Mouse (Mus musculus): ENCODE measurements around the gene Pdlim1.

Gene Pdlim1

GRCm38 (mm10) chr19:40271308-40271892, at the start of gene Pdlim1:
Pdlim1 (minus strand) TSS chr19:40271842.
- DNase-seq: peak; percentile 86

- DNase-seq: no peak
Observed at GRCm38 (mm10) chr19:40319199-40319598, 47.6 kb upstream of the Pdlim1 start.

DNA sequence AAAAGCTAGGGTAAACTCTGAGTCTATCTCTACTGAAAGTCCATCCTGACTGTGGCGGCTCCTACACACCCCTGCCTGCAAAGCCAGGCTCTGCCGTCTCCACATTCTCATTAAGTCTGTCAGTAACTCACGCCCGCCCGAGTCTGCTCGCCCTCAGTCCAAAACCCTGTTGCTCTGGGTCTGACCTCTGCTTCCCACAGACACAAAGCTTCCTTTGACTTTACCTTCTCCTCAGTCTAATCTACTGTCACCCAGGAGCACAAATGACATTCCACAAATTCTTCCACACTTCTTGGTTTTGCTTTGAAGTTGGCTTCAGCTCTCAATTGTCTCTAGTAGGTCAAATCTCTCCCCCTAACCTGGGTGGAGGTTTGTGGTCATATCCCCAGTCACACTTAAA, 46.9 kb upstream of the Pdlim1 start:
- no peak for DNase-seq

- DNase-seq: no peak
Observed at GRCm38 (mm10) chr19:40317001-40317400, 45.4 kb upstream of the Pdlim1 start.

GRCm38 (mm10) chr19:40314252-40314651, 42.6 kb upstream of the Pdlim1 start:
- DNase-seq: no peak

DNA sequence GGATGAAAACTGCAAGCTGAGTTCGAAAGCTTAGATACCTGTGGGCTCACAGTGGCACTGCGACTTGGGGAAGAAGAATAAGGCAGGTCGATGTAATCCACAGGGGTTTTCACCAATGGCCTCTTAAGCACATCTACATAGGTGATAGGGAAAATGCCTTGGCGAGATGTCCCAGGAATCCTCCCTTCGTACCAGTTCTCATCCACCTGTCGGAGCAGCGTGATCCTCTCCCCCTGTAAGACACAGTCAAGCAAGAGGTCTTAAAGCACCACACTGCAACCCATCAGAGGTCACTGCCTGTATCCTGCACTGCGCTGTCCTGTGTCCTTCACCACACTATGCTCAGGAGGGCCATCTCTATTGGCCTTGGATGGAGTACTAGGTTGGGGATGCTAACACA, 40.0 kb upstream of the Pdlim1 start:
- DNase-seq: no peak

DNA sequence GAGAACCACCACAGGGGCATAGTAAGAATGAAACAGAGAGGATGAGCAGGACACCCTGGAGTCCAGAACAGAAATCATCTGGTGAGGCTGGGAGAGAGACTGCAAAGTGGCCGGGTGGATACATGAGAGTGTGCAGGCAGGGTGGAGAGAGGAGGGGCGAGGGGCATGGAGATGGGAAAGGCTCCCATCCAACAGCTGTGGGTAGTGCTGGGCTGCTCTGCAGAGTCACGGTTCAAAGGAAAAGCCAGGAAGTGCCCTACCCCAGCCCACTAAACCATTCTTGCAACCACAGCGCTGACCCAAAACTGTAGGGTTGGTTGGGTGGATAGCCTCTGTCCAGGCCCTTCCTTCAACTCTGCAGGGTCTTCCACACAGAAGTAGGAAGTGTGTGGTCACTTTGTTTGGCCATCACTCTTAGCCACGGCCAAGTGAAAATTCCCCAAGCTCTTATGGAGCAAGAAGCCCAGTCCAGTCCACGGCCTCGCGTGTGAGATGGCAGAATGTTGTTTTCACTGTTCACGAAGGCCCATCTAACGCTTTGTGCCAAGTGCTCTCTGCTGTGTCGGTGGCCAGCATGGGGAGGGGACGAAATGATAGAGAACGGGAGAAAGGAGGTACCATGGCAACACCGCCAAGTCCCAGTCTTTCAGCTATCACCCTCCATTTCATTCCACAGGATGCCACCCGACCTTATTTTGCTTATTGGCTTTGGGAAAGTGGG, 38.9 kb upstream of the Pdlim1 start:
- no peak for DNase-seq

DNA sequence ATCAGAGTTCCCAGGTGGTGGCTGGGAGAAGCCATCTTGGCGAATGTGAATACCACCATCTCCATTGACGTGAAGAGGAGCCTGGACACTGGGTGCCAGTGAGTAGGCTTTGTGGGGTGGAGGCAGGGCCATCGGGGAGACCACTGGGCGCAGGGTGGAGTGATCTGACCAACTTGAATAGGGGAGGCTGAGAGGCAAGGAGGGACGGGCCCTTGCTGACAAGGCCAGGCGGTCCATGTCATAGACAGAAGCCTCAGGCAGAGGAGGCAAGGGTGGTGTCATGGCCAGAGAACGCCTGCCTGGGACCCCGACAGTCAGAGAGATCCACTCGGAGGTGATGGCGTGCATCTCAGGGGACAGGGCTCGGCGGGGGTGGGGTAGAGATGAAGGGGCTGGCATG, 38.3 kb upstream of the Pdlim1 start:
- DNase-seq: no peak

DNA sequence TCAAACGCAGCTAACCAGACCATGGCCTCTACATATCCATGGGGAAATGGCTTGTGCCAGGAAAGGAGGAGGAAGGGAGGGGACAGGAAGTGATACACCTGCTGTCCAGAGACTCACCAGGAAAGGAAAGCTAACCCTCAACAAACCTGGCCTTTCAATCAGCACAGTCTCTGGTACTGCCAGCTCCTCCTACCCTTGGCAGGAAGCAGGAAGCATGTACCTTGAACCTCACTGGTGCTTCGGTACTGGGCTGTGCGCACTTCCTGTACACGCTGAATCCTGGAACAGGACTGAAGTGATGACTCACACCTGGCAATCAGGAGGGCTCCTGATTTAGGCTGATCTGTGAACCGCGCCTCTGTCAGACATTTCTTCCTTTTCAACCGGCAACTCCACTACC, 35.9 kb upstream of the Pdlim1 start:
- no peak for DNase-seq

DNA sequence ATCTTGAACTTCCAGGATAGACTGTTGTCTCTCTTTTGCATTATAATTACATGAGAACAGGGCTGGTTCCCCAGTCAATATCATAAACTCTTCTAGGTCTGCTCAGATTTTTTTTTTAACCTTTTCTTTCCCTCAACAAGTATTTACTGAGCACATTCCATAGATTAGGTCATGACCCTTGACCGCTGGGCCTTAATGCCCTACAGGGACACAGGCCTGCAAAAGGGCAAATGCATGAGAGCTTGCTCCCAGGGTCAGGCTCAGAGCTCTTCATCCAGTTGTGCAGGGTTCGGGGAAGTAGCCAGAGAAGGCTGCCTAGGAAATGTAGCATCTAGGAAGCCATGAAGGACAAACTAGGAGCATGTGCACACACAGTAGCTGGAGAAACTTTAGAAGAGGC, 35.0 kb upstream of the Pdlim1 start:
- DNase-seq: no peak

DNA sequence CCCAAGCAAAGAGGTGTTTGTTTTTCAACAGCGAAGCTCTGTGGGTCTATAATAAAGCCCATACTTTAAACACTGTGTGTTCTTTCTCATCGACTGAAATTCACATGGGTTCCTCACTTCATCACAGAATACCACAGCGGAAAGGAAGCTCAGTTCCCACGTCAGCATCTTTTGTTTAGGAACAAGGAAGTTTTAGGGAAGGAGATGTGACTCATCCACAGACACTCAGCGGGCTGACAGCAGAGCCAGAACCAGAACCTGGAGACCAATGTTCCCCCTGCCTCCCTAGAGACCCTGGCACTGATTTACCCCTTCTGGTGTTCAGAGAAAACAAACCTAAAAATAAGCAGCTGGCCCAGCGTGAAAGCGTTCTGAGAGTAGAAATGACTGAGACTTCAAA, 33.8 kb upstream of the Pdlim1 start:
- DNase-seq: no peak

DNA sequence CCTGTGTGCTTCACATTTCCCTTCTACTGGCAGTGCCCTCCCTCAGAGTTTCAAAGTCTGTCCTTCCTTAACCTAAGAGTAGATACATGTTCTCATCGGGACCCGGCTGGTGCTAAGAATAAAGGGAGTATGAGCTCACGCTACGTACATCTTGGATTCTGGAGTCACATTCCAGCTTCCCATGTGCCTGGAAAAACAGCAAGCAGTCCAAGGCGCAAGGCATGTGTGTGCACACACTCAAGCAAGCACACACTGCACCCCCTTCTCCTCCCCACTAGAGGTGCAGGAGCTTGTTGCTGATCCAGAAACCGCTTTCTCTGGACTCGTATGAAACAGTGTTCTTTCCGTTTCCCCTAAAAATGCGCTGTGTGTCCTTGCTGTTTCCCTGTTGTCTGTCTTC, 31.3 kb upstream of the Pdlim1 start:
- DNase-seq: no peak

DNA sequence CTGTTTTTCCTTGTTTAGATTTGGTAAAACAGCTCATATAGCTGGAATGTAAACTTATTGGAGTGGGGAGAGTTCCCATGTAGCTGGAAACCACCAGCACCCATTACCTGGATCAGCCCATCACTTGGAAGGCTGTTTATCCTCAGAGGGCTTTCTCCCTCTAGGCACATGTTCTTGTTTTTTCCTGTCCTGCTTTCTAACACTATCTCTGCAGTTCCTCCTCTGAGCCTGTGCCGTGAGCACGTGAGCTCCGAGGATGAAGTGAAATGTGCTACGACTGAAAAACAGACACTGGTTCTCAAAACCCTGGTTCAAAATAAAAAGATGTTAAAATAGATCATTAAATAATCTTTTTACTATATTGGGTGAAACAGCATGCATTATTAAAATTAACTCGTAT, 30.8 kb upstream of the Pdlim1 start:
- no peak for DNase-seq

- no peak for DNase-seq
Observed at GRCm38 (mm10) chr19:40299983-40300759, 28.5 kb upstream of the Pdlim1 start.

DNA sequence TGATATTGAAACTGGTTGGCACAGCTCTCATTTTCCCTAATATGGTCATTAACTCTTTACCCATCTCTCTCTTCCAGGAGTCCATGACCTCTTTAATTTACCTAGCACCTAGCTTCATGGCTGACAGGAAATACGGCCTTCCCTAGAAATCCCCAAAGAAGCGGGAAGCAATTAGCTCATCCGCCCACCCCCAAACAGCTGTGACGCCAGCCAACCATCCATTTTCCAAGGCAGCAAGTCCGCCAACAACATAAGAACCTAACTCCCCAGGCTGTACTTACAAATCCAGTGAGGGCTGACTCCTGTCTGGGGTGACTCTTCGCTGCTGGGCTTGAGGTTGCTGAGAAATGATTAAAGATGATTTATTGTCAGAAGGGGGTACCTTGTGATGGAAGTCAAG, 27.5 kb upstream of the Pdlim1 start:
- DNase-seq: no peak

DNA sequence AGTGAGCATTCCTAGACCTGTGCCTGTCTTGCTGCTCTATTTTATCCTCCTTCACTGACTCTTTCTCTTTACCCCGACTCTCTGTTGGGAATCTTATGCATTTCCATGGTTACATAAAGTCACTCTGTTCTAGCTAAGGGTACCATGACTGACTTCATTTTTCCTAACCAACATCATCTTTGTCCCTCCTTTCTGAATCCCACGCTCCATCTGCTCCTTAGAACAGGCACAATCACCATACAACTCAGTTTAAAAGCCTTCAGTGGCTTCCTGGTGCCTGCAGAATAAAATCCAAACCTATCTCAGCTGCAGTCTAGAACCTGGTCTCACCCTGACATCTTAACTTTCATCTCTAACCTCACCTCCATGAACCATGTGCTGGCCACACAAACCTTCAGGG, 26.9 kb upstream of the Pdlim1 start:
- no peak for DNase-seq

DNA sequence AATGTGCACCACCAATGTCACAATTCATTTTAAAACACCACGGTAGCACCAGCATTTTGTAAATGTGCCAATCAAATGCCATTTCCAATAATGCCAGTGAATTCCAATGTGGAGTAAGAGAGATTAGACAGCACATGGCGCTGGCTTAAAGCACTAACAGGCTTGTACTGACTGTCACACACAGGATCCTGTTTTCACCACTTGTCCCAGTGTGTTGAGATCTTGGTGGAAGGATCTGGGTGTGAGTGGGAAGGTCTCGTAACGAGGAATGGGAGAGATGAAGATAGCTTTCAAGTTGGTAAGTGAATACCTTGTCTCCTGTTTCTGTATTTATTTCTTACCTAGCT, 26.1 kb upstream of the Pdlim1 start:
- DNase-seq: no peak

DNA sequence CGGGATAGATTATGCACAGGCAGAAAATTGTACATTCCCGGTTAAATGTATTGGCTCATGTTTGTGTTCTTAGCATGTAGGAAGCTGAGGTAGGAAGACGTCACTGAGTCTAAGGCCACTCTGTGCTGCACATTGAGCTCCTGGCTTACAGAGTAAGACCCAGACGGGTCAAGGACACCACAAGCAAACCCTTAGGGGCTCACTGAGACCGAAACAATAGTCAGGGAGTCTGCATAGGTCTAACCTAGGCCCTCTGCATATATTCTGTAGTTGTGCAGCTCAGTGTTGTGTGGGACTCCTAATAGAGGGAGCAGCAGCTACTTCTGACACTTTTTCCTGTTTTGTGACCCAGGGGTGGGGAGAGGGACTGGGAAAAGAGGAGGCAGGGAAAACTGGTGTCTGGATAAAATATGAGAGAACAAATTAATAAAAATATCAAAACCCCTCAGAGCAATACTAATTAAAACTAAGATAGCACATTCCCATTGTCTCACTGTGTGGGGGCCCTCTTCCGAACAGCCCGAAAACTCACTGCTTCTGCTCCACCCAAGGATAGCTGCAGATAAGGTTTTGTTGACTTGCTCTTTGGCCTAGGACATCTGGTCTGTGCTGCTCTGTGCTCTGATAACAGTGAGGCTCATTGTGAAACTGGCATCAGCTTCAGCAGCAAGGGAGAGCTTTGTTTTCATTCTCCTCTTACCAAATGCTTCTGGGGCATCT, 25.6 kb upstream of the Pdlim1 start:
- DNase-seq: no peak

GRCm38 (mm10) chr19:40294231-40294630, 22.6 kb upstream of the Pdlim1 start:
- DNase-seq: no peak

DNA sequence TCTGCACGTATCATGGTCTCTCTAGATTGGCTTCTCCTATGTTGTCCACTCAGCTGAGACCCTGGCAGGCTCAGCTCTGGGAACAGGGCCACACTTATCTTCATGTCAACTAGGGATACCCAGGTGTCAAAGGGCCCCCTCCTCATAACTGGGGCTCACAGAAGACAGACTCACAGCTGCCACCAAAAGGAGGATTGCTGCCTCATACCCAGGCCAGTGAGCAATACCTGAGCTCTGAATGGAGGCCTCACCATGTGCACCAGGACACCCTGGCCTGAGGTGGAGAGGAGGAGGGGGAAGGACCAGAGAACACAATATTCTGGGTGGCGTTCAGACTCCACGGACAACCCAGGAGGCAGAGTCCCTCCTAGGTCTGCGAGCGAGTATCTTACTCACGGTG, 22.1 kb upstream of the Pdlim1 start:
- DNase-seq: no peak

DNA sequence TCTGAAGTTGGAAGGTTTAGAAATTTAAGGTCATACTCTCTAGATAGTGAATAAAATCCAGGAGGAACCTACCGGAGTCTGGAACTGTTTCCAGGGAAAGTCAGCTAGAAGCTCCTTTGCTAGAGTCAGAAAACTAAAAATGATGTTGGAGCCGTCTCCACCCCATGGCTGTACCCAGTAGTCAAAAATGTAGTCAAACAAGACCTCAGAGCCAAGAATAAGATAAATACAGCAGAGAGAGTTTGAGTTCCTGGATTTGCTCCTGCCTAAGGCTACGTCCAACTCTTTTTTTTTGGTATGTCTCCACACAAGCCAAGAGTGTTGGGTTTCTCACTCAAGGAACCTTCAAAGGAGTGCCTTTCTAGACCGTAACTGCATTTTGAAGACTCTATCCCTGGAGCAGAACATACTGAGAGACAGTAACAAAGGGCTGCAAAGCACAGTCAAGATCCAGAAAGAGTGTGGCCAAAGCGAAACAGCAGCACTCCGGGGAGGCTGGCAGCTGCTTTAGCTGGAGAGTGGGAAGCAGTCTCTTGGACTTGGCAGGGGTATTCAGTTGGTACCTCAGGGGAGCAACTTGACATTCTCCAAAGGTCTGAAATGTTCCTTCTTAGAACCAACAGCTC, 18.6 kb upstream of the Pdlim1 start:
- DNase-seq: no peak

DNA sequence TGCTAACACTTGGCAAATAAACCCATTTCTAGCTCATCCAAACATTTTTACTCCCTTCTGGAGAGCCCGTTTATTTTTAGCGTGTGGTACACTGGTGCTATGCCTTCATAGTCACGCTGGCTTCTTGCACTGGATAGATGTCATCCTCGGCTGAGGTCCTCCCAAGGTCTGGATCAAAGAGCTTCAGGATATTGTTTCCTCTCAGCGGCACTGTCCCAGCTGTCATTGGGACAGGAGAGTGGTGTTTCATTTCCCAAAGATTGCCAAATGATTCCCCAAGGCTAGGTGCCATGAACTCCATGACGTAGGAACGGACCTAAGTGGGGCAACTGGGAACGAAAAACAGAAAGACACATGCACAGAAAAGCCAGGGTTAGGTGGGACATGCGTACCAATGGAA, 16.8 kb upstream of the Pdlim1 start:
- DNase-seq: no peak

DNA sequence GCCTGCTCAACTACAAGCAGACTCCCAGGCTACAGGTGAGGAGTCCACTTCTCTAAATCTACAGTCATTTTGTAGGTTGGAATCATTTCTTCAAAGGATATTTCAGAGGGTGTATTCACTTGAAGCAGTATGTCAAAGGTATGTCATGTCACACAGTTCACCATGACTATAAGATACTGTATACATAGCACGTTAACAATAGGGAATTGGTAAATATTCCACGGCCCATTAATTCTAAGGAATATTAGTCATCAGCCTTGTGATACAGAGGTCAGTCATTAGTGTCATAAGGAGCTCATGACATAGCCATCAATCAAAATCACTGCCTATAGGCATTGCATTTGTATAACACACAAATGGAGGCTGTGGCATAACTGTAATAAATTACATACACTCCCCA, 13.1 kb upstream of the Pdlim1 start:
- DNase-seq: no peak

Data from lung, postnatal 36 days (tissue).